Mouse (Mus musculus): ENCODE measurements at regions not wholly inside any gene's neighbourhood (a gene's known extent, or its start where the extent isn't known, plus 50 kb on each side); places are given as distances from the start of the nearest gene placed in this dataset.

GRCm38 (mm10) chr7:73630790-73631189 lies 89.2 kb upstream of the Chd2 start:
- 45% methylated on average over 7 of the region's 7 CpGs for WGBS
- DNase-seq (ENCODE audit: extremely low spot score, low spot score): no peak

GRCm38 (mm10) chr7:73629182-73629581 lies 87.6 kb upstream of the Chd2 start:
- Histone ChIP-seq H3K4me3 (no peak overlapping the region), H3K27ac (no peak overlapping the region), H3K36me3 (replicated peaks) (no peaks in the 10 kb centered on the region), H3K4me1 (peaks cover 24% of the 10 kb centered on the region), H3K9me3 (peaks cover 8% of the 10 kb centered on the region; the same call in 1 of the 2 replicates), H3K27me3 (ENCODE audit: poor library complexity, severe bottlenecking) (no peaks in the 10 kb centered on the region)
- 93% methylated on average over 2 of the region's 2 CpGs for WGBS
- DNase-seq (ENCODE audit: extremely low spot score, low spot score): no peak

More at GRCm38 (mm10) chr7:73630790-73631189, 89.2 kb upstream of the Chd2 start:
- Histone ChIP-seq H3K4me1 (peaks cover 23% of the 10 kb centered on the region), H3K27me3 (ENCODE audit: poor library complexity, severe bottlenecking) (no peaks in the 10 kb centered on the region), H3K9me3 (peaks cover 8% of the 10 kb centered on the region; the same call in 1 of the 2 replicates), H3K4me3 (no peak overlapping the region), H3K27ac (peak overlapping the region; percentile 58; the same call in 1 of the 2 replicates), H3K36me3 (replicated peaks) (no peaks in the 10 kb centered on the region)

- no peaks in the 10 kb centered on the region for H3K36me3 ChIP-seq (replicated peaks)
- no peaks in the 10 kb centered on the region for H3K27me3 ChIP-seq (ENCODE audit: poor library complexity, severe bottlenecking)
- peaks cover 24% of the 10 kb centered on the region for H3K4me1 ChIP-seq
- H3K9me3 ChIP-seq: peaks cover 13% of the 10 kb centered on the region; the same call in 1 of the 2 replicates
- peak overlapping the region; percentile 60; the same call in 1 of the 2 replicates for H3K27ac ChIP-seq
- 0 out of 2 replicates have a peak overlapping the region, but pooled peaks have one; percentile 16 for H3K4me3 ChIP-seq
- peak; percentile 59 for DNase-seq (ENCODE audit: extremely low spot score, low spot score)
- WGBS: 2% methylated on average over 6 of the region's 6 CpGs
Observed at GRCm38 (mm10) chr7:73628071-73628470, 86.4 kb upstream of the Chd2 start.

DNA sequence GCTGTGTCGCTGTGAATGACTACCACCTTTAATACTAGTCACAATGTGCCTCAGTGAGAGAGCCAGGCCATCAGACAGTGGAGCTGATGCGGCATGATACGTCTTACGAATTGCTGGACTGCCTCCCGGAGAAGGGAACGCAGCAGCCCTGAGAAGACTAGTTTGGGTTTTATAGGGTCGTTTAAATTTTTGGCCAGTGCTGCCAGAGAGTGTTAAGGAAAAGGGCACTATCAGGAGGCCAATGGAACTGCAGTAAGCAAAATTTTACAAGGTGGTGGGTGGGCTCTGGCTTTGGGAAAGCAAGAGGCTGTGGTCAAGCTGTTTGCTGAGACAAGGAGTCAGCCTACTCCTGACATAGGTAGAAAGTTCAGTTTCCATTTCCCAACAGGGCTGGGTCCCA lies 84.7 kb upstream of the Chd2 start:
- H3K27ac ChIP-seq: peak overlapping the region; percentile 44; the same call in 1 of the 2 replicates
- 86% methylated on average over 7 of the region's 7 CpGs for WGBS
- no peaks in the 10 kb centered on the region for H3K36me3 ChIP-seq (replicated peaks)
- DNase-seq (ENCODE audit: extremely low spot score, low spot score): no peak
- peaks cover 29% of the 10 kb centered on the region for H3K4me1 ChIP-seq
- no peak overlapping the region for H3K4me3 ChIP-seq
- H3K27me3 ChIP-seq (ENCODE audit: poor library complexity, severe bottlenecking): no peaks in the 10 kb centered on the region
- 0 out of 2 replicates have a peak, but pooled peaks cover 5% of the 10 kb centered on the region for H3K9me3 ChIP-seq

GRCm38 (mm10) chr7:73625651-73626050 lies 84.0 kb upstream of the Chd2 start:
- Histone ChIP-seq H3K36me3 (replicated peaks) (no peaks in the 10 kb centered on the region), H3K27ac (no peak overlapping the region; the same call in 1 of the 2 replicates), H3K4me3 (no peak overlapping the region), H3K27me3 (ENCODE audit: poor library complexity, severe bottlenecking) (no peaks in the 10 kb centered on the region), H3K9me3 (0 out of 2 replicates have a peak, but pooled peaks cover 5% of the 10 kb centered on the region), H3K4me1 (peaks cover 25% of the 10 kb centered on the region)
- no peak for DNase-seq (ENCODE audit: extremely low spot score, low spot score)

- H3K27me3 ChIP-seq (ENCODE audit: poor library complexity, severe bottlenecking): no peaks in the 10 kb centered on the region
- H3K36me3 ChIP-seq (replicated peaks): no peaks in the 10 kb centered on the region
- no peak overlapping the region for H3K4me3 ChIP-seq
- 0 out of 2 replicates have a peak, but pooled peaks cover 5% of the 10 kb centered on the region for H3K9me3 ChIP-seq
- H3K27ac ChIP-seq: no peak overlapping the region
- peaks cover 20% of the 10 kb centered on the region for H3K4me1 ChIP-seq
- WGBS: 85% methylated on average over 6 of the region's 6 CpGs
- no peak for DNase-seq (ENCODE audit: extremely low spot score, low spot score)
Observed at GRCm38 (mm10) chr7:73624992-73625391, 83.4 kb upstream of the Chd2 start.

- no peaks in the 10 kb centered on the region for H3K27me3 ChIP-seq (ENCODE audit: poor library complexity, severe bottlenecking)
- H3K36me3 ChIP-seq (replicated peaks): no peaks in the 10 kb centered on the region
- 81% methylated on average over 3 of the region's 3 CpGs for WGBS
- no peak overlapping the region for H3K4me3 ChIP-seq
- no peak for DNase-seq (ENCODE audit: extremely low spot score, low spot score)
- H3K4me1 ChIP-seq: peaks cover 24% of the 10 kb centered on the region
- 0 out of 2 replicates have a peak overlapping the region, but pooled peaks have one; percentile 40 for H3K27ac ChIP-seq
- H3K9me3 ChIP-seq: 0 out of 2 replicates have a peak, but pooled peaks cover 5% of the 10 kb centered on the region
Observed at GRCm38 (mm10) chr7:73624093-73624600, 82.5 kb upstream of the Chd2 start.

DNA sequence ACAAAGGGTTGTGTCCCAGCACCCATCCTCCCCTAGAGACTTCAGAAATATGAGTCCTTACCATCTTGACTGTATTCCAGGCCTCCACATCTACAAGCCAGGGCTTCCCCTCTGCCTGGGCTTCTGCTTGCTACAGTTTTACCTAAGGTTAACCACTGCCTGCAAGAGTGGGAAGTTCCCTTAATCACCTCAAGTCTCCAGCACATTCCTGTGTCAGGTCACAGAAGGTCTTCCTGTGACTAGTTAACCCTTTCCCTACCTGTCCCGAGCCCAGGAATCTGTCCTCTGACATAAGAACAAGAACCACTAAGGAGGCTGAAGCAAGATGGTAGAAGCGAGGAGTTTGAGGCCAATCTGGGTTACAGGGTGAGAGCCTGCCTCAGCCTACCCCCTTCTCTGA lies 80.8 kb upstream of the Chd2 start:
- H3K4me1 ChIP-seq: peaks cover 29% of the 10 kb centered on the region
- H3K27ac ChIP-seq: peak overlapping the region; percentile 25; the same call in 1 of the 2 replicates
- no peaks in the 10 kb centered on the region for H3K36me3 ChIP-seq (replicated peaks)
- no peaks in the 10 kb centered on the region for H3K27me3 ChIP-seq (ENCODE audit: poor library complexity, severe bottlenecking)
- no peak overlapping the region for H3K4me3 ChIP-seq
- 91% methylated on average over 2 of the region's 2 CpGs for WGBS
- H3K9me3 ChIP-seq: 0 out of 2 replicates have a peak, but pooled peaks cover 5% of the 10 kb centered on the region
- DNase-seq (ENCODE audit: extremely low spot score, low spot score): no peak

- DNase-seq (ENCODE audit: extremely low spot score, low spot score): no peak
- peak overlapping the region; percentile 58; the same call in 1 of the 2 replicates for H3K27ac ChIP-seq
- H3K36me3 ChIP-seq (replicated peaks): no peaks in the 10 kb centered on the region
- H3K9me3 ChIP-seq: 0 out of 2 replicates have a peak, but pooled peaks cover 5% of the 10 kb centered on the region
- H3K27me3 ChIP-seq (ENCODE audit: poor library complexity, severe bottlenecking): no peaks in the 10 kb centered on the region
- 92% methylated on average over 9 of the region's 9 CpGs for WGBS
- no peak overlapping the region for H3K4me3 ChIP-seq
- peaks cover 43% of the 10 kb centered on the region for H3K4me1 ChIP-seq
Observed at GRCm38 (mm10) chr7:73620341-73620740, 78.7 kb upstream of the Chd2 start.

GRCm38 (mm10) chr7:73618758-73619416 lies 77.3 kb upstream of the Chd2 start:
- Histone ChIP-seq H3K4me3 (peak overlapping the region; percentile 71), H3K9me3 (0 out of 2 replicates have a peak, but pooled peaks cover 5% of the 10 kb centered on the region), H3K27me3 (ENCODE audit: poor library complexity, severe bottlenecking) (no peaks in the 10 kb centered on the region), H3K36me3 (replicated peaks) (no peaks in the 10 kb centered on the region), H3K27ac (peak overlapping the region; percentile 100), H3K4me1 (peaks cover 54% of the 10 kb centered on the region)
- DNase-seq (ENCODE audit: extremely low spot score, low spot score): no peak
- 16% methylated on average over 25 of the region's 25 CpGs for WGBS

- Histone ChIP-seq H3K9me3 (no peaks in the 10 kb centered on the region), H3K36me3 (replicated peaks) (no peaks in the 10 kb centered on the region)
- WGBS: under 1% methylated on average over 84 of the region's 86 CpGs
Observed at GRCm38 (mm10) chr7:73617910-73618757, 76.5 kb upstream of the Chd2 start.

More at GRCm38 (mm10) chr7:73617910-73618757, 76.5 kb upstream of the Chd2 start:
- peak; percentile 97 for DNase-seq (ENCODE audit: extremely low spot score, low spot score)
- H3K4me3 ChIP-seq: peak overlapping the region; percentile 71
- H3K27me3 ChIP-seq (ENCODE audit: poor library complexity, severe bottlenecking): no peaks in the 10 kb centered on the region
- H3K4me1 ChIP-seq: peaks cover 56% of the 10 kb centered on the region
- H3K27ac ChIP-seq: peak overlapping the region; percentile 100

Measured in forebrain, embryonic 10.5 days (tissue).